Mouse (Mus musculus) ES-E14 (cell line): ENCODE measurements at regions not wholly inside any gene's neighbourhood (a gene's known extent, or its start where the extent isn't known, plus 50 kb on each side); places are given as distances from the start of the nearest gene placed in this dataset.
A peak's percentile ranks its signal among the peaks of the same experiment; 100 is the strongest.

Experiments
- DNase-seq: peaks from one replicate; pipeline ENCODE4 v3.0.0-alpha.2; 2013; ENCODE audit warnings: low read depth, low spot score
- H3K27ac ChIP-seq: 2 replicates; pipeline ENCODE4 v1.5.1; 2012; ENCODE audit warnings: low read depth, mild to moderate bottlenecking, low read length, moderate library complexity, mixed read lengths; ENCODE audit not compliant: poor library complexity, insufficient read depth, severe bottlenecking
- H3K36me3 ChIP-seq: 2 replicates; pipeline ENCODE4 v1.6.1; 2012; ENCODE audit warnings: mild to moderate bottlenecking, low read length, moderate library complexity, mixed read lengths; ENCODE audit not compliant: control insufficient read depth, poor library complexity, insufficient read depth, severe bottlenecking
- H3K4me1 ChIP-seq, 2 experiments: fragments of 150-350 bp in 1 of 2; sonication (generic) in 1 of 2; 2 replicates each; pipeline ENCODE4 v1.6.1; 2012; ENCODE audit warnings: low read length in 2 of 2, mild to moderate bottlenecking in 1 of 2, mixed read lengths in 1 of 2; ENCODE audit not compliant: control insufficient read depth in 2 of 2, insufficient read depth in 2 of 2, poor library complexity in 1 of 2
- H3K4me3 ChIP-seq, 2 experiments: fragments of 150-350 bp in 1 of 2; sonication (generic) in 1 of 2; 2 replicates each; pipeline ENCODE4 v1.5.1; 2012; ENCODE audit warnings: low read length in 2 of 2, low read depth in 1 of 2, mild to moderate bottlenecking in 1 of 2, mixed read lengths in 1 of 2; ENCODE audit not compliant: insufficient read depth in 1 of 2, poor library complexity in 1 of 2, severe bottlenecking in 1 of 2
- H3K9ac ChIP-seq: 2 replicates; pipeline ENCODE4 v1.6.1; 2012; ENCODE audit warnings: low read depth, mild to moderate bottlenecking, low read length, mixed read lengths; ENCODE audit not compliant: poor library complexity, insufficient read depth, severe bottlenecking
- H3K9me3 ChIP-seq: fragments of 150-350 bp; sonication (generic); 2 replicates; pipeline ENCODE4 v1.6.1; 2012; ENCODE audit warnings: low read depth, mild to moderate bottlenecking, low read length; ENCODE audit not compliant: control insufficient read depth, insufficient read depth
- CHD2 ChIP-seq: IDR thresholded peaks from 2 replicates; pipeline ENCODE4 v1.6.1; 2014; ENCODE audit warnings: mild to moderate bottlenecking, low read depth, low read length, inconsistent platforms
- HCFC1 ChIP-seq: IDR thresholded peaks from 2 replicates; pipeline ENCODE4 v1.6.1; 2012; ENCODE audit warnings: low read length, inconsistent platforms, borderline replicate concordance; ENCODE audit not compliant: insufficient read depth
- MAFK ChIP-seq: IDR thresholded peaks from 2 replicates; pipeline ENCODE4 v1.6.1; 2014; ENCODE audit warnings: mild to moderate bottlenecking, low read depth, low read length, inconsistent platforms; ENCODE audit not compliant: insufficient read depth
- ZC3H11A ChIP-seq: IDR thresholded peaks from 2 replicates; pipeline ENCODE4 v1.6.1; 2012; ENCODE audit warnings: low read depth, mild to moderate bottlenecking, inconsistent platforms, low read length, borderline replicate concordance
- ZNF384 ChIP-seq: IDR thresholded peaks from 2 replicates; pipeline ENCODE4 v1.6.1; 2012; ENCODE audit warnings: low read depth, low read length, inconsistent platforms
- in situ Hi-C, 2 experiments: fragments of 600-800 bp; cut with MboI; formaldehyde crosslinking; loops; one replicate each; pipeline ENCODE4 v1.15.1; 2025; ENCODE audit warnings: low sequenced_read_pairs in 2 of 2, inconsistent platforms in 1 of 2; ENCODE audit not compliant: unreplicated experiment in 2 of 2

GRCm38 (mm10) chr10:111836802-111837201 is 135.7 kb upstream of the Krr1 start:
- Histone ChIP-seq H3K4me1 (peaks cover 0 to 2% of the 10 kb centered on the region in 2 experiments; a peak in 2 of 4 replicates), H3K4me3 (no peak overlapping the region), H3K27ac (no peak overlapping the region), H3K9me3 (no peaks in the 10 kb centered on the region), H3K36me3 (no peaks in the 10 kb centered on the region), H3K9ac (no peak overlapping the region)
- in situ Hi-C loops: no loop called here
- no peak for DNase-seq
- TF ChIP-seq HCFC1: no peak
- no peak for TF ChIP-seq ZC3H11A
- no peak for TF ChIP-seq MAFK
- no peak for TF ChIP-seq ZNF384
- no peak for TF ChIP-seq CHD2

- no peak overlapping the region for H3K4me3 ChIP-seq
- no peak overlapping the region for H3K27ac ChIP-seq
- H3K36me3 ChIP-seq: no peaks in the 10 kb centered on the region
- DNase-seq: no peak
- no peaks in the 10 kb centered on the region for H3K9me3 ChIP-seq
- H3K4me1 ChIP-seq: peaks cover 0 to 7% of the 10 kb centered on the region in 2 experiments; a peak in 2 of 4 replicates
- in situ Hi-C loops: no loop called here
- TF ChIP-seq CHD2: no peak
- TF ChIP-seq HCFC1: no peak
- no peak for TF ChIP-seq ZC3H11A
- no peak for TF ChIP-seq MAFK
- no peak for TF ChIP-seq ZNF384
- no peak overlapping the region for H3K9ac ChIP-seq
Observed at GRCm38 (mm10) chr10:111842321-111842775, 130.1 kb upstream of the Krr1 start.

- H3K27ac ChIP-seq: no peak overlapping the region
- H3K36me3 ChIP-seq: no peaks in the 10 kb centered on the region
- TF ChIP-seq MAFK (no peak), ZNF384 (peak; percentile 75; the same call in 1 of the 2 replicates)
- in situ Hi-C loops: no loop called here
- DNase-seq: no peak
- H3K9me3 ChIP-seq: no peaks in the 10 kb centered on the region
- H3K4me1 ChIP-seq: peaks cover 0 to 7% of the 10 kb centered on the region in 2 experiments; a peak in 2 of 4 replicates
- no peak overlapping the region for H3K4me3 ChIP-seq
- H3K9ac ChIP-seq: no peak overlapping the region
Observed at GRCm38 (mm10) chr10:111842896-111843295, 129.6 kb upstream of the Krr1 start.

GRCm38 (mm10) chr10:111843301-111843700 is 129.2 kb upstream of the Krr1 start:
- H3K9ac ChIP-seq: no peak overlapping the region
- H3K27ac ChIP-seq: no peak overlapping the region
- H3K4me1 ChIP-seq: peaks cover 0 to 7% of the 10 kb centered on the region in 2 experiments; a peak in 2 of 4 replicates
- in situ Hi-C loops: no loop called here
- H3K36me3 ChIP-seq: no peaks in the 10 kb centered on the region
- H3K4me3 ChIP-seq: no peak overlapping the region
- no peak for DNase-seq
- no peaks in the 10 kb centered on the region for H3K9me3 ChIP-seq
- no peak for TF ChIP-seq CHD2
- TF ChIP-seq ZNF384: no peak
- TF ChIP-seq HCFC1: no peak
- no peak for TF ChIP-seq ZC3H11A
- TF ChIP-seq MAFK: no peak

GRCm38 (mm10) chr10:111844144-111844543 is 128.3 kb upstream of the Krr1 start:
- H3K9me3 ChIP-seq: no peaks in the 10 kb centered on the region
- no peak for TF ChIP-seq MAFK
- TF ChIP-seq ZC3H11A: no peak
- no peak for TF ChIP-seq CHD2
- TF ChIP-seq ZNF384: no peak
- TF ChIP-seq HCFC1: no peak
- H3K4me3 ChIP-seq: no peak overlapping the region
- no peak overlapping the region for H3K27ac ChIP-seq
- H3K4me1 ChIP-seq: peaks cover 0 to 7% of the 10 kb centered on the region in 2 experiments; a peak in 2 of 4 replicates
- no peaks in the 10 kb centered on the region for H3K36me3 ChIP-seq
- DNase-seq: no peak
- in situ Hi-C loops: no loop called here
- H3K9ac ChIP-seq: no peak overlapping the region
